Comparison of ENCODE assay signal across 38 mouse cellular contexts in genomic region chr17:42586486-42586885, GRCm38 (mm10). TPM values are rescaled to one million over a fixed set of nuclear protein-coding genes. Genes with fewer than 3 reads are reported as not detected.
DNase-seq lines count a peak whose midpoint lies in the region; ATAC-seq and TF ChIP-seq lines count a peak whose summit lies in the region.
"Had no signal": no experiment of that assay in that cellular context is flagged by ENCODE, and none has a peak within 500 bp of the region (broad histone marks: within the 10 kb centered on the region; RNA-seq: fewer than 3 reads in every experiment).

No protein-coding gene starts in this region.

- no peaks in the 10 kb centered on the region for H3K27me3 ChIP-seq in myocyte (ENCODE audit: control insufficient read depth, insufficient read depth, insufficient read length)
- H3K27me3 ChIP-seq in liver, postnatal 0 days (ENCODE audit: insufficient read depth, low read length) = no peaks in the 10 kb centered on the region
- H3K27me3 ChIP-seq: forebrain, embryonic 15.5 days; heart, embryonic 12.5 days; hindbrain, embryonic 15.5 days; limb, embryonic 12.5 days; stomach, embryonic 15.5 days had no signal

- H3K27ac ChIP-seq in liver, postnatal 0 days (ENCODE audit: low read depth) = no peak overlapping the region
- H3K27ac ChIP-seq: forebrain, embryonic 15.5 days; hindbrain, embryonic 10.5 days; hindbrain, embryonic 15.5 days; limb, embryonic 12.5 days; stomach, embryonic 15.5 days had no signal

- no peak for ATAC-seq in liver, postnatal 0 days
- ATAC-seq: activated CD4-positive, CD25-positive, alpha-beta regulatory T cell, adult 4 months; forebrain, embryonic 15.5 days; inflammation-experienced regulatory T-cells, adult 6 months; lung, postnatal 0 days had no signal

- no peaks in the 10 kb centered on the region for H3K9me3 ChIP-seq in liver, postnatal 0 days (ENCODE audit: low read length)
- H3K9me3 ChIP-seq: forebrain, embryonic 15.5 days; heart, embryonic 12.5 days; hindbrain, embryonic 10.5 days; hindbrain, embryonic 15.5 days; limb, embryonic 12.5 days; stomach, embryonic 15.5 days had no signal

- no peak for TF ChIP-seq POLR2A in lung, adult 2 months (IDR thresholded peaks at IDR 0.05; ENCODE audit: borderline replicate concordance, extremely low read depth, low read depth, low read length)
- TF ChIP-seq POLR2A in myocyte (IDR thresholded peaks at IDR 0.05; ENCODE audit: insufficient read length, low read depth) = no peak

- intact Hi-C loops in heart, postnatal 10 days (cut with DNase I) = no loop called here

- H3ac ChIP-seq in myocyte (ENCODE audit: control insufficient read depth, insufficient read length) = no peak overlapping the region

- no peaks in the 10 kb centered on the region for H3K4me1 ChIP-seq in lung, adult 2 months (ENCODE audit: control insufficient read depth, insufficient read depth, low read length)
- no peaks in the 10 kb centered on the region for H3K4me1 ChIP-seq in liver, postnatal 0 days (ENCODE audit: insufficient read depth)
- H3K4me1 ChIP-seq: forebrain, embryonic 15.5 days; heart, embryonic 12.5 days; hindbrain, embryonic 10.5 days; hindbrain, embryonic 15.5 days; limb, embryonic 12.5 days; stomach, embryonic 15.5 days had no signal

- no peaks in the 10 kb centered on the region for H3K36me3 ChIP-seq in myocyte (ENCODE audit: control insufficient read depth, insufficient read depth)
- H3K36me3 ChIP-seq in liver, postnatal 0 days (replicated peaks; ENCODE audit: insufficient read depth, low read length) = no peaks in the 10 kb centered on the region
- H3K36me3 ChIP-seq: forebrain, embryonic 15.5 days; heart, embryonic 12.5 days; hindbrain, embryonic 10.5 days; hindbrain, embryonic 15.5 days; limb, embryonic 12.5 days; stomach, embryonic 15.5 days had no signal

- no peak overlapping the region for H3K9ac ChIP-seq in liver, postnatal 0 days (replicated peaks)
- H3K9ac ChIP-seq: forebrain, embryonic 15.5 days; heart, embryonic 12.5 days; hindbrain, embryonic 15.5 days; limb, embryonic 12.5 days; stomach, embryonic 15.5 days had no signal

- no peaks in the 10 kb centered on the region for H3K79me2 ChIP-seq in myocyte (ENCODE audit: control insufficient read depth, insufficient read depth)

- 70% methylated on average over 1 of the region's 1 CpGs for WGBS in lung, adult 2 months
- 81% methylated on average over 1 of the region's 1 CpGs for WGBS in liver, postnatal 0 days (ENCODE audit: insufficient replicate concordance)

- peak; percentile 14 to 28 for DNase-seq in heart, postnatal 10 days
- DNase-seq in heart, adult 8-10 months (ENCODE audit: low spot score) = no peak
- peak; percentile 13 for DNase-seq in lung, postnatal 10 days
- no peak for DNase-seq in lung, adult 2 months
- DNase-seq in brain, adult 2 months (ENCODE audit: low read depth, low spot score) = peak; percentile 58
- no peak for DNase-seq in liver, postnatal 0 days
- DNase-seq in spleen, postnatal 14 days (ENCODE audit: low spot score in 2 of 2) = no peak
- DNase-seq: adrenal gland, adult 2 months; adrenal gland, postnatal 36 days; B cell, adult 2 months; cerebellum, adult 8-10 months; cerebellum, postnatal 25 days; gastrocnemius, postnatal 25 days; kidney, adult 11 months; kidney, postnatal 14 days; layer of hippocampus, adult 9-11 months; midbrain, embryonic 14.5 days; thymus, postnatal 14 days had no signal

- TF ChIP-seq CTCF in lung, adult 2 months (IDR thresholded peaks at IDR 0.05; ENCODE audit: insufficient read depth, low read length) = no peak
- TF ChIP-seq CTCF in liver, postnatal 0 days (IDR thresholded peaks at IDR 0.05; ENCODE audit: low read depth) = no peak

- H3K4me2 ChIP-seq in myocyte (ENCODE audit: low read depth) = peak overlapping the region; percentile 1
- H3K4me2 ChIP-seq in liver, postnatal 0 days (ENCODE audit: low read depth, low read length) = no peak overlapping the region
- H3K4me2 ChIP-seq: forebrain, embryonic 15.5 days; heart, embryonic 12.5 days; hindbrain, embryonic 15.5 days; limb, embryonic 12.5 days; liver, embryonic 11.5 days; stomach, embryonic 15.5 days had no signal

- no peak overlapping the region for H3K4me3 ChIP-seq in lung, adult 2 months (replicated peaks; ENCODE audit: extremely low read depth, low read depth, low read length)
- no peak overlapping the region for H3K4me3 ChIP-seq in myocyte
- no peak overlapping the region for H3K4me3 ChIP-seq in liver, postnatal 0 days (ENCODE audit: low read depth, low read length)
- H3K4me3 ChIP-seq: forebrain, embryonic 15.5 days; heart, embryonic 12.5 days; hindbrain, embryonic 10.5 days; hindbrain, embryonic 15.5 days; limb, embryonic 12.5 days; stomach, embryonic 15.5 days had no signal

- TF ChIP-seq EP300 in liver, postnatal 0 days (IDR thresholded peaks at IDR 0.05; ENCODE audit: low read depth) = no peak

TF ChIP-seq in myocyte, 11 proteins besides CTCF, POLR2A, EP300 and RAD21:
- TF ChIP-seq E2F4 (IDR thresholded peaks at IDR 0.05; ENCODE audit: insufficient read depth) = no peak
- no peak for TF ChIP-seq MAX (IDR thresholded peaks at IDR 0.05; ENCODE audit: low read depth)
- no peak for TF ChIP-seq CEBPB (IDR thresholded peaks at IDR 0.05; ENCODE audit: insufficient read depth, poor library complexity, severe bottlenecking)
- TF ChIP-seq TCF3 (IDR thresholded peaks at IDR 0.05; ENCODE audit: insufficient read length, low read depth) = no peak
- no peak for TF ChIP-seq MYOD1 (IDR thresholded peaks at IDR 0.05; ENCODE audit: control insufficient read depth in 1 of 3, insufficient read length in 2 of 3, low read depth in 2 of 3)
- no peak for TF ChIP-seq SRF (IDR thresholded peaks at IDR 0.05; ENCODE audit: control insufficient read depth, insufficient read length, low read depth)
- TF ChIP-seq USF1 (IDR thresholded peaks at IDR 0.05; ENCODE audit: low read depth) = no peak
- no peak for TF ChIP-seq MYOG (IDR thresholded peaks at IDR 0.05; ENCODE audit: control insufficient read depth in 1 of 3, insufficient read depth in 1 of 3, insufficient read length in 2 of 3, low read depth in 2 of 3)
- no peak for TF ChIP-seq REST (IDR thresholded peaks at IDR 0.05; ENCODE audit: insufficient read depth, insufficient read length)
- TF ChIP-seq TCF12 (IDR thresholded peaks at IDR 0.05; ENCODE audit: insufficient read depth, poor library complexity, severe bottlenecking) = no peak
- no peak for TF ChIP-seq POLR2AphosphoS2 (IDR thresholded peaks at IDR 0.05; ENCODE audit: insufficient read length, low read depth)

RNA-seq across cellular contexts. Expression of gene Opn5, which starts 24.7 kb away (rescaled TPM):
- not detected for total RNA-seq in heart, postnatal 10 days (2021)
- not detected for total RNA-seq in heart, adult 8-10 months (2022)
- polyA plus RNA-seq in lung, adult 2 months (2012; rRNA removed) = not detected in 2 replicates
- not detected for polyA plus RNA-seq in myocyte (2012; fragmentation: generic; extraction: Trizol)
- not detected in 2 replicates for polyA plus RNA-seq in liver, postnatal 0 days (2015; fragmentation: Nextera tagmentation; extraction: Ambion mirVana)
- total RNA-seq: adrenal gland, adult 2 months; adrenal gland, postnatal 36 days; gastrocnemius, adult 18-20 months; gastrocnemius, postnatal 25 days; heart, adult 18-20 months; monocyte, adult 5-6 weeks; neutrophil, adult 5-6 weeks had no signal
- polyA plus RNA-seq: activated CD4-positive, CD25-positive, alpha-beta regulatory T cell, adult 4 months; adrenal gland, adult 2 months; embryonic facial prominence, embryonic 11.5 days; forebrain, embryonic 15.5 days; heart, embryonic 12.5 days; heart, postnatal 0 days; inflammation-experienced regulatory T-cells, adult 6 months; limb, embryonic 12.5 days; liver, embryonic 11.5 days; liver, embryonic 16.5 days; lung, postnatal 0 days; neural tube, embryonic 11.5 days; small intestine, adult 2 months; stomach, embryonic 15.5 days had no signal

Comparison
In these comparisons a context has a peak if more than half of its experiments do, and no peak if none do; other contexts are left out.
1. DNase-seq: peak in heart, postnatal 10 days (2 of 2), lung, postnatal 10 days (single experiment) and brain, adult 2 months (single experiment); none in heart, adult 8-10 months (single experiment), lung, adult 2 months (single experiment), liver, postnatal 0 days (single experiment) and spleen, postnatal 14 days (0 of 2).